Mouse (Mus musculus): ENCODE measurements around the gene Maff.

DNA sequence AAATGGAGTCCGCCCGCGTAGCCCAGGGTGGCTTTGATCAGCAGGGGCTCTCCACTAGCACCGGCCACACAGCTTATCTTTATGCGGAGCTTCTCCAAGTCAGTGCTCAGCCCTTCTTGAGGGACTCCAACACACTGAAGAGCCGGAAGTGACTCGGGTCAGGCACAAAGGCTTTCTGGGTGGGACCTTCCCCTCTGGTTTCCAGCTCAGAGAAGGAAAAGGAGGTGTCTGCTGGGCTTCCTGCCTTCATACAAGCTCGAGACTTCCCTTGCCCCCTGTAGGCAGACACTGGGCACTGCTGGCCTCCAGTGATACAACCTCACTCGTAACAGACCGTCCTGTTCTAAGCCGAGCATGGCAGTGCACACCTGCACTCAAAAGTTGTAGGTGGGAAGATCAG is 50.3 kb downstream of the Maff start:
- TF ChIP-seq GATA1 (IDR thresholded peaks at IDR 0.05; ENCODE audit: borderline replicate concordance, low read length), result no peak
- no peak for TF ChIP-seq FLI1 (IDR thresholded peaks at IDR 0.05; ENCODE audit: low read length)

Data from megakaryocyte, embryonic 14.5 days (primary cell).